Comparison of ENCODE assay signal across 8 mouse cellular contexts in the genomic region with DNA sequence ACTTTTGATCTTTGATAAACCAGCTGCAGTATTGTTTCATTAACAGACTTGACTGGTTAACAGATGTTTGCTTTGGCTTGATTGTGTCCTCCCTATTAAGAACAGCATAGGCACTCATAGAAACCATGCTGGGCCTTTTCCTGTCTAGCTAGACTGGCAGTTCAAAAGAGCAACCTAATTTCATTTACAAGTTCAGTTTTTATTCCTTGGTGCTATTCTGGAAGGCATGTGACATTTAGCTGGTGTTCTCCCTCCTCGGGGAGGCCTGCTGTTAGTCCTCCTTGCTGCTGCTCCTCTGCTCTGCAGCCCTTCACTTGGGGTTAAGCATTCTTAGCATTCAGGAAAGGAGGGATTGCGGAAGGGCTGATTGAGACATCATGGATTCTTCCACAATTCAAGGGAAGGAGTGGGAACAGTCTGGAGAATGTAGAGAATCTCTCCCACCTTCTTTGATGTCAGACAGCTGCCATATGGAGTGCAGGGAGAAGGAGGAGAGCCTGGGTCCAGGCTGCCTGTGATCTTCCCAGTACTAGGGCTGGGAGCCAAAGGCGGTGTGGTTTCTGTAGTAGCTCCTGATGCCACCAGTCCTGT. TPM values are rescaled to one million over a fixed set of nuclear protein-coding genes. Genes with fewer than 3 reads are reported as not detected.
DNase-seq lines count a peak whose midpoint lies in the region; ATAC-seq and TF ChIP-seq lines count a peak whose summit lies in the region.

No protein-coding gene starts in this region.

- peaks cover 66% of the 10 kb centered on the region for H3K4me1 ChIP-seq in embryonic facial prominence, embryonic 13.5 days
- peaks cover 19% of the 10 kb centered on the region for H3K4me1 ChIP-seq in intestine, embryonic 15.5 days (replicated peaks)
- peaks cover 14% of the 10 kb centered on the region for H3K4me1 ChIP-seq in stomach, postnatal 0 days (replicated peaks; ENCODE audit: control insufficient read depth, insufficient read depth)

- H3K9me3 ChIP-seq in embryonic facial prominence, embryonic 13.5 days: no peaks in the 10 kb centered on the region
- H3K9me3 ChIP-seq in intestine, embryonic 15.5 days: no peaks in the 10 kb centered on the region
- no peaks in the 10 kb centered on the region for H3K9me3 ChIP-seq in stomach, postnatal 0 days (ENCODE audit: control insufficient read depth, low read length)

- 0 out of 2 replicates have a peak, but pooled peaks cover 7% of the 10 kb centered on the region for H3K36me3 ChIP-seq in embryonic facial prominence, embryonic 13.5 days
- no peaks in the 10 kb centered on the region for H3K36me3 ChIP-seq in intestine, embryonic 15.5 days
- no peaks in the 10 kb centered on the region for H3K36me3 ChIP-seq in stomach, postnatal 0 days (ENCODE audit: control insufficient read depth, insufficient read depth, low read length)

- no peak for TF ChIP-seq CTCF in stomach, postnatal 0 days (IDR thresholded peaks at IDR 0.05; ENCODE audit: low read depth)

- peak; percentile 38 for DNase-seq in gastrocnemius, postnatal 14 days
- DNase-seq in gastrocnemius, postnatal 36 days: no peak
- peak; percentile 80 for DNase-seq in Muller cell, postnatal 12 days (ENCODE audit: inconsistent ontology term)
- peak; percentile 54 for DNase-seq in lung, postnatal 14 days
- no peak for DNase-seq in stomach, postnatal 0 days (ENCODE audit: low spot score)

- no peak overlapping the region for H3K4me3 ChIP-seq in embryonic facial prominence, embryonic 13.5 days
- H3K4me3 ChIP-seq in intestine, embryonic 15.5 days (replicated peaks): no peak overlapping the region
- H3K4me3 ChIP-seq in stomach, postnatal 0 days (ENCODE audit: low read depth, low read length): no peak overlapping the region

- H3K4me2 ChIP-seq in embryonic facial prominence, embryonic 13.5 days: 0 out of 2 replicates have a peak overlapping the region, but pooled peaks have one; percentile 3
- no peak overlapping the region for H3K4me2 ChIP-seq in intestine, embryonic 15.5 days (replicated peaks)
- no peak overlapping the region for H3K4me2 ChIP-seq in stomach, postnatal 0 days (replicated peaks; ENCODE audit: low read depth)

- intact Hi-C loops in gastrocnemius, postnatal 14 days (cut with DNase I; ENCODE audit: low total_unique reads): no loop called here
- intact Hi-C loops in gastrocnemius, postnatal 36 days (cut with DNase I): no loop called here

- H3K27ac ChIP-seq in embryonic facial prominence, embryonic 13.5 days: peak overlapping the region; percentile 56
- H3K27ac ChIP-seq in intestine, embryonic 15.5 days: 0 out of 2 replicates have a peak overlapping the region, but pooled peaks have one; percentile 6
- H3K27ac ChIP-seq in stomach, postnatal 0 days (replicated peaks): peak overlapping the region; percentile 78

- no peak for TF ChIP-seq EP300 in stomach, postnatal 0 days (optimal IDR thresholded peaks at IDR 0.05)

- H3K9ac ChIP-seq in embryonic facial prominence, embryonic 13.5 days: no peak overlapping the region
- H3K9ac ChIP-seq in intestine, embryonic 15.5 days: no peak overlapping the region
- no peak overlapping the region for H3K9ac ChIP-seq in stomach, postnatal 0 days (ENCODE audit: low read length)

- no peak for ATAC-seq in embryonic facial prominence, embryonic 13.5 days (ENCODE audit: insufficient number of reproducible peaks, insufficient read depth, low FRiP score, low TSS enrichment, low read depth)
- ATAC-seq in intestine, embryonic 15.5 days: peak; percentile 47; the same call in 1 of the 2 replicates
- no peak; the same call in 1 of the 2 replicates for ATAC-seq in stomach, postnatal 0 days (ENCODE audit: low FRiP score, low TSS enrichment)
- ATAC-seq in monocyte, adult 5-6 weeks (replicated peaks; ENCODE audit: insufficient number of reproducible peaks, low FRiP score, low TSS enrichment, poor library complexity, severe bottlenecking): no peak

- H3K27me3 ChIP-seq in embryonic facial prominence, embryonic 13.5 days: no peaks in the 10 kb centered on the region
- H3K27me3 ChIP-seq in intestine, embryonic 15.5 days (replicated peaks): no peaks in the 10 kb centered on the region
- H3K27me3 ChIP-seq in stomach, postnatal 0 days (ENCODE audit: control insufficient read depth, insufficient read depth, low read length): no peaks in the 10 kb centered on the region

- WGBS in embryonic facial prominence, embryonic 13.5 days: 27% methylated on average over 3 of the region's 3 CpGs
- 43% methylated on average over 3 of the region's 3 CpGs for WGBS in intestine, embryonic 15.5 days
- 21% methylated on average over 3 of the region's 3 CpGs for WGBS in stomach, postnatal 0 days

RNA-seq across cellular contexts. Expression of a gene that starts 42.7 kb away (rescaled TPM):
- total RNA-seq in gastrocnemius, postnatal 14 days (2021): 10 to 100 TPM; 17.2 to 22.3 TPM
- 10 to 100 TPM; 17.6 to 22.7 TPM for total RNA-seq in gastrocnemius, postnatal 36 days (2021)
- 28.2 and 34.5 TPM in 2 replicates for polyA plus RNA-seq in embryonic facial prominence, embryonic 13.5 days (2015; fragmentation: Nextera tagmentation; extraction: Ambion mirVana)
- 10.6 and 11.4 TPM in 2 replicates for polyA plus RNA-seq in intestine, embryonic 15.5 days (2015; fragmentation: Nextera tagmentation; extraction: Ambion mirVana)
- 4.0 and 5.1 TPM in 2 replicates for polyA plus RNA-seq in stomach, postnatal 0 days (2015; fragmentation: Nextera tagmentation; extraction: Ambion mirVana)
- 15.1 to 22.6 TPM (median 15.1 TPM) in 3 replicates for total RNA-seq in monocyte, adult 5-6 weeks (2017)

Comparison
In these comparisons a context has a peak if more than half of its experiments do, and no peak if none do; other contexts are left out.
1. DNase-seq: peak in gastrocnemius, postnatal 14 days (single experiment), Muller cell, postnatal 12 days (single experiment) and lung, postnatal 14 days (single experiment); none in gastrocnemius, postnatal 36 days (0 of 2) and stomach, postnatal 0 days (single experiment).
2. H3K27ac ChIP-seq: peak in every context shown above with its lines; median percentile 78 in stomach, postnatal 0 days; 56 in embryonic facial prominence, embryonic 13.5 days; 6 in intestine, embryonic 15.5 days.